Mouse (Mus musculus) C2C12 (cell line): ENCODE measurements at regions not wholly inside any gene's neighbourhood (a gene's known extent, or its start where the extent isn't known, plus 50 kb on each side); places are given as distances from the start of the nearest gene placed in this dataset.

Experiments used
- CTCF ChIP-seq: IDR thresholded peaks from one replicate; pipeline ENCODE4 v1.5.1; 2011; ENCODE audit not compliant: control insufficient read depth, insufficient read depth, insufficient read length
- MYOD1 ChIP-seq: IDR thresholded peaks from one replicate; pipeline ENCODE4 v1.6.1; 2011; ENCODE audit warnings: low read depth; ENCODE audit not compliant: control insufficient read depth, insufficient read length

- TF ChIP-seq CTCF, result no peak
- peak; percentile 45 for TF ChIP-seq MYOD1
These were observed 66.8 kb upstream of the Tpm1 start for GRCm38 (mm10) chr9:67115991-67116390.
